In the genomic region with DNA sequence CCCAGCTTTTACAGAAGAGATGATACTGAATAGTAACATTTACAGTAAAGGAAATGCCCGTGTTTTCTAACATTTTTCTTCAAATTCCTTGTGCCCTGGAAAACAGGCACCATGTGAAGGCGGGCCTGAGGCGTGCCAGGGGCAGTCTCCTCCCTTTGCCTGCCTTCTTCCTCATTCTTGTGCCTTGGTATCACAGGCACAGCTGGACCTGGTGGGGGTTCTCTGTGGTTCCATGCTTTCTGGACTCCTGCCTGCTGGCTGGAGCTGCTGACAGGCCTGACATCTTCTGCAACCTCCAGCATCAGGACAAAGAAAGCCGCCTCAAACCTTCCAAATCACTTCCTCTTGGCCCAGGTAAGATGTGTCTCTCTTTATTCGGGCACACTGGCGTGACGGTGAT, we compare ENCODE assay signal across 20 mouse cellular contexts. TPM values are rescaled to one million over a fixed set of nuclear protein-coding genes. Genes with fewer than 3 reads are reported as not detected.
DNase-seq lines count a peak whose midpoint lies in the region; ATAC-seq and TF ChIP-seq lines count a peak whose summit lies in the region.
"Had no signal": no experiment of that assay in that cellular context is flagged by ENCODE, and none has a peak within 500 bp of the region (broad histone marks: within the 10 kb centered on the region; RNA-seq: fewer than 3 reads in every experiment).

No protein-coding gene starts in this region.

- WGBS in intestine, postnatal 0 days, result 75% methylated on average over 7 of the region's 7 CpGs
- 77% methylated on average over 7 of the region's 7 CpGs for WGBS in intestine, embryonic 15.5 days
- WGBS in kidney, embryonic 16.5 days, result 80% methylated on average over 7 of the region's 7 CpGs

- TF ChIP-seq CTCF in intestine, postnatal 0 days (IDR thresholded peaks at IDR 0.05; ENCODE audit: low read depth), result no peak

- H3K4me1 ChIP-seq in intestine, postnatal 0 days (replicated peaks; ENCODE audit: control insufficient read depth, insufficient read depth, low read length), result no peaks in the 10 kb centered on the region; the same call in 1 of the 2 replicates
- no peaks in the 10 kb centered on the region for H3K4me1 ChIP-seq in intestine, embryonic 15.5 days (replicated peaks)
- H3K4me1 ChIP-seq in kidney, embryonic 16.5 days (ENCODE audit: insufficient read depth, low read length), result no peaks in the 10 kb centered on the region
- H3K4me1 ChIP-seq: limb, embryonic 13.5 days had no signal

- ATAC-seq in intestine, postnatal 0 days, result no peak
- ATAC-seq in intestine, embryonic 15.5 days, result no peak
- peak; percentile 70 for ATAC-seq in megakaryocyte progenitor cell, adult 5-6 weeks (replicated peaks; ENCODE audit: poor library complexity)
- ATAC-seq in kidney, embryonic 16.5 days (ENCODE audit: low FRiP score, low TSS enrichment), result no peak
- ATAC-seq: forebrain, embryonic 16.5 days; intestine, embryonic 16.5 days; liver, postnatal 0 days had no signal

- no peak overlapping the region for H3K9ac ChIP-seq in intestine, postnatal 0 days (ENCODE audit: low read depth, low read length)
- no peak overlapping the region for H3K9ac ChIP-seq in intestine, embryonic 15.5 days
- H3K9ac ChIP-seq in kidney, embryonic 16.5 days (replicated peaks; ENCODE audit: low read length), result no peak overlapping the region
- H3K9ac ChIP-seq: limb, embryonic 13.5 days; liver, postnatal 0 days had no signal

- no peak overlapping the region for H3K27ac ChIP-seq in intestine, postnatal 0 days (ENCODE audit: low read depth, low read length)
- no peak overlapping the region for H3K27ac ChIP-seq in intestine, embryonic 15.5 days
- no peak overlapping the region for H3K27ac ChIP-seq in kidney, embryonic 16.5 days (ENCODE audit: low read length)
- H3K27ac ChIP-seq: limb, embryonic 13.5 days had no signal

- no peaks in the 10 kb centered on the region for H3K36me3 ChIP-seq in intestine, postnatal 0 days (ENCODE audit: control insufficient read depth, insufficient read depth)
- H3K36me3 ChIP-seq in intestine, embryonic 15.5 days, result no peaks in the 10 kb centered on the region
- no peaks in the 10 kb centered on the region for H3K36me3 ChIP-seq in kidney, embryonic 16.5 days (ENCODE audit: insufficient read depth, low read length)
- H3K36me3 ChIP-seq: limb, embryonic 13.5 days had no signal

- 0 out of 2 replicates have a peak overlapping the region, but pooled peaks have one; percentile 30 for H3K4me2 ChIP-seq in intestine, postnatal 0 days (replicated peaks; ENCODE audit: low read depth)
- H3K4me2 ChIP-seq in intestine, embryonic 15.5 days (replicated peaks), result no peak overlapping the region
- H3K4me2 ChIP-seq in kidney, embryonic 16.5 days (replicated peaks; ENCODE audit: low read depth, low read length), result no peak overlapping the region
- H3K4me2 ChIP-seq: limb, embryonic 13.5 days; midbrain, embryonic 11.5 days had no signal

- no peaks in the 10 kb centered on the region for H3K9me3 ChIP-seq in intestine, postnatal 0 days (ENCODE audit: control insufficient read depth)
- H3K9me3 ChIP-seq in intestine, embryonic 15.5 days, result no peaks in the 10 kb centered on the region
- no peaks in the 10 kb centered on the region for H3K9me3 ChIP-seq in kidney, embryonic 16.5 days (ENCODE audit: low read length)
- H3K9me3 ChIP-seq: limb, embryonic 13.5 days had no signal

- H3K4me3 ChIP-seq in intestine, postnatal 0 days (ENCODE audit: low read depth, low read length), result no peak overlapping the region
- H3K4me3 ChIP-seq in intestine, embryonic 15.5 days (replicated peaks), result no peak overlapping the region
- H3K4me3 ChIP-seq in kidney, embryonic 16.5 days (ENCODE audit: low read length), result no peak overlapping the region
- H3K4me3 ChIP-seq: limb, embryonic 13.5 days had no signal

- peak; percentile 10 for DNase-seq in adrenal gland, postnatal 14 days
- DNase-seq in adrenal gland, postnatal 4 days (ENCODE audit: low spot score in 2 of 2), result no peak
- peak; percentile 53 for DNase-seq in fibroblast of lung, adult 2 months (ENCODE audit: low read depth)
- no peak for DNase-seq in layer of hippocampus, postnatal 14 days (ENCODE audit: low spot score in 2 of 2)
- DNase-seq: adrenal gland, postnatal 25 days; gastrocnemius, postnatal 10 days; kidney, postnatal 25 days; layer of hippocampus, postnatal 36 days; liver, postnatal 0 days; right cerebral cortex, postnatal 4 days; thymus, postnatal 14 days had no signal

- no peaks in the 10 kb centered on the region for H3K27me3 ChIP-seq in intestine, postnatal 0 days (replicated peaks; ENCODE audit: control insufficient read depth, insufficient read depth, low read length)
- no peaks in the 10 kb centered on the region for H3K27me3 ChIP-seq in intestine, embryonic 15.5 days (replicated peaks)
- no peaks in the 10 kb centered on the region for H3K27me3 ChIP-seq in kidney, embryonic 16.5 days (ENCODE audit: insufficient read depth, low read length)
- H3K27me3 ChIP-seq: limb, embryonic 13.5 days had no signal

RNA-seq across cellular contexts. Expression of gene Tex12, which starts 4.0 kb away (rescaled TPM):
- not detected in 2 replicates for total RNA-seq in adrenal gland, postnatal 14 days (2021)
- not detected for total RNA-seq in adrenal gland, postnatal 4 days (2021)
- polyA plus RNA-seq in intestine, postnatal 0 days (2015; fragmentation: Nextera tagmentation; extraction: Ambion mirVana), result 0.43 and 0.65 TPM in 2 replicates
- 0.16 and 0.19 TPM in 2 replicates for polyA plus RNA-seq in intestine, embryonic 15.5 days (2015; fragmentation: Nextera tagmentation; extraction: Ambion mirVana)
- total RNA-seq in megakaryocyte progenitor cell, adult 5-6 weeks (2015), result not detected in 2 replicates
- total RNA-seq in megakaryocyte progenitor cell, adult 5-6 weeks (2017), result not detected in 2 replicates
- not detected in 2 replicates for polyA plus RNA-seq in kidney, embryonic 16.5 days (2015; fragmentation: Nextera tagmentation; extraction: Ambion mirVana)
- total RNA-seq in layer of hippocampus, postnatal 14 days (2021), result not detected
- total RNA-seq: adrenal gland, postnatal 25 days; gastrocnemius, postnatal 10 days; layer of hippocampus, postnatal 36 days had no signal
- polyA plus RNA-seq: forebrain, embryonic 16.5 days; heart, embryonic 16.5 days; intestine, embryonic 16.5 days; limb, embryonic 13.5 days; liver, postnatal 0 days had no signal

RNA-seq across cellular contexts. Expression of gene Bco2, which starts 10.2 kb away (rescaled TPM):
- total RNA-seq in adrenal gland, postnatal 14 days (2021), result 2.1 and 3.7 TPM in 2 replicates
- total RNA-seq in adrenal gland, postnatal 4 days (2021), result 1 to 10 TPM; 2.3 to 4.1 TPM
- 4.7 and 5.3 TPM in 2 replicates for polyA plus RNA-seq in intestine, postnatal 0 days (2015; fragmentation: Nextera tagmentation; extraction: Ambion mirVana)
- polyA plus RNA-seq in intestine, embryonic 15.5 days (2015; fragmentation: Nextera tagmentation; extraction: Ambion mirVana), result 3.4 and 4.4 TPM in 2 replicates
- 0.35 and 1.2 TPM in 2 replicates for total RNA-seq in megakaryocyte progenitor cell, adult 5-6 weeks (2015)
- total RNA-seq in megakaryocyte progenitor cell, adult 5-6 weeks (2017), result 0.21 and 0.61 TPM in 2 replicates
- polyA plus RNA-seq in kidney, embryonic 16.5 days (2015; fragmentation: Nextera tagmentation; extraction: Ambion mirVana), result 0.15 and 0.24 TPM in 2 replicates
- total RNA-seq in layer of hippocampus, postnatal 14 days (2021), result 1 to 10 TPM; 3.2 to 3.3 TPM

RNA-seq across cellular contexts. Expression of gene Il18, which starts 10.5 kb away (rescaled TPM):
- total RNA-seq in adrenal gland, postnatal 14 days (2021), result 5.7 and 8.4 TPM in 2 replicates
- total RNA-seq in adrenal gland, postnatal 4 days (2021), result 1 to 10 TPM; 5.6 to 6.3 TPM
- polyA plus RNA-seq in intestine, postnatal 0 days (2015; fragmentation: Nextera tagmentation; extraction: Ambion mirVana), result 57.3 and 68.7 TPM in 2 replicates
- 17.6 and 18.8 TPM in 2 replicates for polyA plus RNA-seq in intestine, embryonic 15.5 days (2015; fragmentation: Nextera tagmentation; extraction: Ambion mirVana)
- total RNA-seq in megakaryocyte progenitor cell, adult 5-6 weeks (2015), result 2.9 and 5.0 TPM in 2 replicates
- total RNA-seq in megakaryocyte progenitor cell, adult 5-6 weeks (2017), result 0.37 and 1.5 TPM in 2 replicates
- 1.9 and 2.9 TPM in 2 replicates for polyA plus RNA-seq in kidney, embryonic 16.5 days (2015; fragmentation: Nextera tagmentation; extraction: Ambion mirVana)
- 10 to 100 TPM; 27.8 to 32.9 TPM for total RNA-seq in layer of hippocampus, postnatal 14 days (2021)

RNA-seq across cellular contexts. Expression of gene Pts, which starts 36.6 kb away (rescaled TPM):
- 68.9 and 73.9 TPM in 2 replicates for total RNA-seq in adrenal gland, postnatal 14 days (2021)
- total RNA-seq in adrenal gland, postnatal 4 days (2021), result 10 to 100 TPM; 71.9 to 77.2 TPM
- polyA plus RNA-seq in intestine, postnatal 0 days (2015; fragmentation: Nextera tagmentation; extraction: Ambion mirVana), result 88.2 and 90.8 TPM in 2 replicates
- 93.9 and 94.1 TPM in 2 replicates for polyA plus RNA-seq in intestine, embryonic 15.5 days (2015; fragmentation: Nextera tagmentation; extraction: Ambion mirVana)
- 107 and 121 TPM in 2 replicates for total RNA-seq in megakaryocyte progenitor cell, adult 5-6 weeks (2015)
- total RNA-seq in megakaryocyte progenitor cell, adult 5-6 weeks (2017), result 54.6 and 63.6 TPM in 2 replicates
- 96.6 and 108 TPM in 2 replicates for polyA plus RNA-seq in kidney, embryonic 16.5 days (2015; fragmentation: Nextera tagmentation; extraction: Ambion mirVana)
- 10 to 100 TPM; 35.5 to 46.5 TPM for total RNA-seq in layer of hippocampus, postnatal 14 days (2021)

RNA-seq across cellular contexts. Expression of gene Sdhd, which starts 38.4 kb away (rescaled TPM):
- total RNA-seq in adrenal gland, postnatal 14 days (2021), result 554 and 565 TPM in 2 replicates
- total RNA-seq in adrenal gland, postnatal 4 days (2021), result 100 to 1,000 TPM; 252 to 272 TPM
- 738 and 800 TPM in 2 replicates for polyA plus RNA-seq in intestine, postnatal 0 days (2015; fragmentation: Nextera tagmentation; extraction: Ambion mirVana)
- 544 and 560 TPM in 2 replicates for polyA plus RNA-seq in intestine, embryonic 15.5 days (2015; fragmentation: Nextera tagmentation; extraction: Ambion mirVana)
- total RNA-seq in megakaryocyte progenitor cell, adult 5-6 weeks (2015), result 252 and 258 TPM in 2 replicates
- 194 and 222 TPM in 2 replicates for total RNA-seq in megakaryocyte progenitor cell, adult 5-6 weeks (2017)
- 417 and 453 TPM in 2 replicates for polyA plus RNA-seq in kidney, embryonic 16.5 days (2015; fragmentation: Nextera tagmentation; extraction: Ambion mirVana)
- 100 to 1,000 TPM; 140 to 146 TPM for total RNA-seq in layer of hippocampus, postnatal 14 days (2021)

Comparison
In these comparisons a context has a peak if more than half of its experiments do, and no peak if none do; other contexts are left out.
1. DNase-seq: peak in adrenal gland, postnatal 14 days (single experiment) and fibroblast of lung, adult 2 months (single experiment); none in adrenal gland, postnatal 4 days (0 of 2) and layer of hippocampus, postnatal 14 days (0 of 2).